Mouse (Mus musculus) forebrain, embryonic 14.5 days (tissue): Measurements from ENCODE around the gene Pheta2. TPM values are rescaled to one million over a fixed set of nuclear protein-coding genes. Genes with fewer than 3 reads are reported as not detected.

Experiments
- ATAC-seq: fragments of 200-750 bp; cut with Nextera tagmentation; 2 replicates; pipeline ENCODE4 v1.8.0; 2017; ENCODE audit warnings: mild to moderate bottlenecking, moderate library complexity
- DNase-seq: peaks from one replicate; pipeline ENCODE4 v3.0.0-alpha.2; 2015; ENCODE audit warnings: low spot score
- H3K27ac ChIP-seq: fragments of 300-500 bp; sonication (generic); 2 replicates; pipeline ENCODE4 v1.5.1; 2014; ENCODE audit warnings: low read depth, mild to moderate bottlenecking, control low read depth, low read length, moderate library complexity
- H3K27me3 ChIP-seq: fragments of 300-500 bp; sonication (generic); replicated peaks from 2 replicates; pipeline ENCODE4 v1.6.1; 2014; ENCODE audit warnings: low read length, control low read depth, mixed read lengths; ENCODE audit not compliant: control insufficient read depth, insufficient read depth
- H3K36me3 ChIP-seq: fragments of 300-500 bp; sonication (generic); 2 replicates; pipeline ENCODE4 v1.6.1; 2014; ENCODE audit warnings: low read length, control low read depth; ENCODE audit not compliant: control insufficient read depth, insufficient read depth
- H3K4me1 ChIP-seq: fragments of 300-500 bp; sonication (generic); 2 replicates; pipeline ENCODE4 v1.6.1; 2014; ENCODE audit warnings: antibody characterized with exemption, low read length, control low read depth; ENCODE audit not compliant: control insufficient read depth, insufficient read depth
- H3K4me2 ChIP-seq: fragments of 300-500 bp; sonication (generic); 2 replicates; pipeline ENCODE4 v1.6.1; 2014; ENCODE audit warnings: mild to moderate bottlenecking, control low read depth, low read length
- H3K4me3 ChIP-seq: fragments of 300-500 bp; sonication (generic); 2 replicates; pipeline ENCODE4 v1.5.1; 2014; ENCODE audit warnings: low read depth, low read length, control low read depth
- H3K9ac ChIP-seq: fragments of 300-500 bp; sonication (generic); 2 replicates; pipeline ENCODE4 v1.6.1; 2014; ENCODE audit warnings: mild to moderate bottlenecking, low read length, control low read depth, moderate library complexity
- H3K9me3 ChIP-seq: fragments of 300-500 bp; sonication (generic); replicated peaks from 2 replicates; pipeline ENCODE4 v1.6.1; 2016; ENCODE audit warnings: low read length, control low read depth, mixed read lengths; ENCODE audit not compliant: control insufficient read depth
- WGBS: fragments of 180-500 bp; shearing (Covaris S2); extraction: QIAGEN DNeasy Blood & Tissue Kit; methylation state at CpG from one replicate; pipeline ENCODE4 v1.1.7; 2014; 5-methylcytosine and 5-hydroxymethylcytosine counted together
- polyA plus RNA-seq: library from polyadenylated mRNA; unstranded; fragments of >200 nt; fragmentation: Nextera tagmentation; extraction: Ambion mirVana; gene quantifications from 2 replicates; pipeline ENCODE4 v1.2.1, GENCODE M21; 2014

The Pheta2 gene
- 0.63 and 0.80 TPM in 2 replicates for polyA plus RNA-seq

DNA sequence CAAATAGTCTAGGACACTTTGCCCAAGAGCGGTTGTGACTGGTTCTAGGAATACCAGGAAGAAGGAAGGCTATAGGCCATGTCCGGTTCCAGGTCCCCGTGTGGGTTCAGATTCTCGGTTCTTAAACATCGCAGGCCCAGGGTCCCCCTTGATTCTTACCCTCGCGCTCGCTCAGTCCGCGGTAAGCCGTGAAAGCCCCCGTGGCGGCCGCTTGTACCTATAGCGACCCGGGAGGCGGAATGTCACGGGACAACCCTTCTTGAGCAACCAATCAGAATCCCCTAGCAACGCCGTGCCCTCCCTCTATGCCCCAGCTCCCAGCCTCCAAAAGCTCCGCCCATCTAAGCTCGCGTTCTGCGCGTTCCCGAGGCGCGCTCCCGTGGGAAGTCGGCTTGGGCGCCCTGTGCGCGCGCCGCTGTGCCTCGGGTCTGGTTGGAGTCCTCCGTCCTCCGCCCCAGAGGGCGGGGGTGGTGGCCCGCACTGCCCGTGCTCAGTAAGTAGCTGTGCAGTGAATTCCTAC, at the start of gene Pheta2, which contains the start of the genes Naga and Smdt1:
Gene Pheta2 (plus strand): TSS at position 350 of the 520 bp plus-strand sequence.
Gene Naga (minus strand): TSS at position 333 of the 520 bp plus-strand sequence.
Gene Smdt1 (plus strand): TSS at position 367 of the 520 bp plus-strand sequence.
- H3K4me3 ChIP-seq: peak within 1 kb of the TSS; percentile 47
- peak; percentile 93 for ATAC-seq

DNA sequence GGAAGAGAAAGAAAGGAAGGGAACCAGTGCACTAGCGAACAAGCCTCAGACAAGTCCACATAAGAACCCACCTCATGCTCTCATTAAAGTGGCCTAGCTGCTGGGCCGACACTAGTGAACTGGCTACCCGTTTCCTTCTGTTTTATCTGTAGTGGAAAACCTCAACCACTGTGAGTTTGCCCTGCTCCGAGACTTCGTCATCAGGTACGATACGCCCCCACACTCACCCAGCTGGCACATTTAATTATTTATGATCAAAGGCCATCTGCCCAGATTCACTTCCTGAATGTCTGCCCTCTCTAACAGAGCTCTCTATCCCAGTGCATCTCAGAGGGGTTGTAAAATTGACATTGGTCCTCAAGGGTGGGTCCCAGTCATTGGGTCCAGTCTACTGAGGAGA, 48.5 kb upstream of the Pheta2 start:
- H3K36me3 ChIP-seq: peaks cover 73% of the 10 kb centered on the region

More for the DNA sequence above, at the start of gene Pheta2, which contains the start of the genes Naga and Smdt1:
- peak within 1 kb of the TSS; percentile 65 for H3K4me2 ChIP-seq
- peak within 1 kb of the TSS; percentile 70 for H3K9ac ChIP-seq
- 0 out of 2 replicates have a peak within 1 kb of the TSS, but pooled peaks have one; percentile 2 for H3K27ac ChIP-seq
- DNase-seq: peak; percentile 96
- H3K36me3 ChIP-seq: peaks cover 24% of the 10 kb centered on the region
- under 1% methylated on average over 41 of the region's 41 CpGs for WGBS
- no peaks in the 10 kb centered on the region for H3K9me3 ChIP-seq
- peaks cover 9% of the 10 kb centered on the region; the same call in 1 of the 2 replicates for H3K4me1 ChIP-seq
- H3K27me3 ChIP-seq: peaks cover 17% of the 10 kb centered on the region

DNA sequence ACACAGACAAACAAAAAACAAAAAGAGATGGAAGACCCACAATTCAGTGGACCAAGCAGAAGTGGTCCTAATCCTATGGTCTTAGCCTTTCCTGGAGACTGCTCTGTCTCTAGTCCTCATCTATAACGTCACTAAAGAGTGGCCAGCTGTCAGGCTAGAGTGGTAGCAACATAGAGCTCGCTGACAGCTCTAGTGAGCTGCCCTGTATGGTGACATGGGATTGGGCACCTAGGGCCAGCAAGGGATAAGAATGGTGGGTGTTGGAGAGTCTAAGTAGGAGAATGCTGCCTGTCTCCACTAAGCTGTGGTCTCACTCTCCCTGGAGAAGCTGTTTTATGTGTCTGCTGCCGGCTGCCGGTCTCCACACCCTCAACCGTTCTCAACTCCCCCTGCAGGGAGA, 45.9 kb upstream of the Pheta2 start:
- Histone ChIP-seq H3K9me3 (no peaks in the 10 kb centered on the region), H3K4me3 (no peak overlapping the region), H3K36me3 (peaks cover 47% of the 10 kb centered on the region), H3K9ac (no peak overlapping the region), H3K27me3 (no peaks in the 10 kb centered on the region), H3K4me1 (peaks cover 7% of the 10 kb centered on the region; the same call in 1 of the 2 replicates), H3K4me2 (peak overlapping the region; percentile 9; the same call in 1 of the 2 replicates), H3K27ac (peak overlapping the region; percentile 40; the same call in 1 of the 2 replicates)
- WGBS: 31% methylated on average over 5 of the region's 5 CpGs
- ATAC-seq (peak; percentile 27; the same call in 1 of the 2 replicates), DNase-seq (no peak)

More for the DNA sequence above, 48.5 kb upstream of the Pheta2 start:
- WGBS: 91% methylated on average over 7 of the region's 7 CpGs
- H3K4me3 ChIP-seq: no peak overlapping the region
- ATAC-seq (no peak), DNase-seq (no peak)
- H3K9me3 ChIP-seq: no peaks in the 10 kb centered on the region
- no peak overlapping the region for H3K9ac ChIP-seq
- no peaks in the 10 kb centered on the region for H3K27me3 ChIP-seq
- H3K27ac ChIP-seq: no peak overlapping the region
- H3K4me1 ChIP-seq: peaks cover 7% of the 10 kb centered on the region; the same call in 1 of the 2 replicates
- no peak overlapping the region for H3K4me2 ChIP-seq

- ATAC-seq (peak; percentile 76), DNase-seq (peak; percentile 70)
- peak overlapping the region; percentile 40 for H3K27ac ChIP-seq
- H3K36me3 ChIP-seq: peaks cover 43% of the 10 kb centered on the region
- H3K9me3 ChIP-seq: no peaks in the 10 kb centered on the region
- H3K4me3 ChIP-seq: no peak overlapping the region
- 11% methylated on average over 7 of the region's 7 CpGs for WGBS
- H3K4me2 ChIP-seq: peak overlapping the region; percentile 9; the same call in 1 of the 2 replicates
- no peak overlapping the region for H3K9ac ChIP-seq
- no peaks in the 10 kb centered on the region for H3K27me3 ChIP-seq
- peaks cover 7% of the 10 kb centered on the region; the same call in 1 of the 2 replicates for H3K4me1 ChIP-seq
Measured at GRCm38 (mm10) chr15:82293271-82293711, 45.5 kb upstream of the Pheta2 start.

DNA sequence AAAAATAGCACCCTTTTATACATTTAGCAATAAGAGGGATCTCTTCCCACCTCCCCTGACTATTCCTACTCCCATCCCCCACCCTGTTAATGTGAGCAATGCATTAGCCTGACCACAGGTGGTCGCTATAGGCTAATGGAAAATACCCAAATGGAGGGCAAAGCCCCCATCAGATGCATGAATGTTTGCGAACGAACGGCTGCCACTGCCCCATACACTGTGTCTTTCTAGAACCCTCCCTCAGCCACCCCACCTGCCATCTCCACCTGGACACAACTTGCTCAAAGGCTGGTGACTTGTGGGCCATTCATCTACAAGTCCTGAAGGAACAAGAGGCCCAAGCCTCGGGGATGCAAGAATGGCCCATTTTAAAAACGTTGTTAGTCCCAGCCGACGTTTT, 44.7 kb upstream of the Pheta2 start:
- H3K4me2 ChIP-seq: no peak overlapping the region
- peak; percentile 74 for DNase-seq
- H3K9ac ChIP-seq: no peak overlapping the region
- no peaks in the 10 kb centered on the region for H3K9me3 ChIP-seq
- H3K27ac ChIP-seq: peak overlapping the region; percentile 4; the same call in 1 of the 2 replicates
- H3K4me1 ChIP-seq: peaks cover 7% of the 10 kb centered on the region; the same call in 1 of the 2 replicates
- no peak overlapping the region for H3K4me3 ChIP-seq
- ATAC-seq: peak; percentile 61
- no peaks in the 10 kb centered on the region for H3K27me3 ChIP-seq
- 38% methylated on average over 8 of the region's 8 CpGs for WGBS
- peaks cover 35% of the 10 kb centered on the region for H3K36me3 ChIP-seq

- Histone ChIP-seq H3K27ac (no peak within 1 kb of the TSS), H3K27me3 (no peaks in the 10 kb centered on the region), H3K36me3 (no peaks in the 10 kb centered on the region), H3K4me3 (no peak within 1 kb of the TSS), H3K4me2 (no peak within 1 kb of the TSS), H3K9ac (no peak within 1 kb of the TSS), H3K4me1 (no peaks in the 10 kb centered on the region), H3K9me3 (no peaks in the 10 kb centered on the region)
- DNase-seq: no peak
- 68% methylated on average over 39 of the region's 39 CpGs for WGBS
- no peak for ATAC-seq
Measured at GRCm38 (mm10) chr15:82298764-82299561, 39.8 kb upstream of the Pheta2 start, which contains the start of gene Wbp2nl. Gene Wbp2nl, plus strand, starts transcription at chr15:82298954.

DNA sequence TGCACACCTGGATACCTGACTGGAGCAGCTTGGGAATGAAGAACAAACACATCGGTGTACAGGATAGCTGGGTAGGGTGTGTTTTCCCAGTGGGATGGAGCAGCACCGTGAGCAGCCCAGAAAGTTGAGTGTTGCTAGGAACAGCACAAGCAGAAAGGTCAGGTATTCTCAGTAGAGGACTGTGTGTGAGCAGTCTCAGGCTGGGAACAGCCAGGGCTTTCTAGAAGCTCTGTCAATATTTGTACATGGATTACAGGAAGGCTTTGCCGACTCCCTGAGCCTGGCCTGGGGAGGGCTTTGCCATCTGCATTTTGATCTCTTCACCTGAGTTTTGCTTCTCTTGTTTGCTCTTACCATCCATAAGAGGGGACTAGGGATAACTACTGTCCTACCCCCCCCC, 31.6 kb upstream of the Pheta2 start:
- ATAC-seq (no peak), DNase-seq (no peak)
- H3K27me3 ChIP-seq: no peaks in the 10 kb centered on the region
- H3K36me3 ChIP-seq: no peaks in the 10 kb centered on the region
- WGBS: 76% methylated on average over 3 of the region's 3 CpGs
- no peak overlapping the region for H3K4me2 ChIP-seq
- H3K4me1 ChIP-seq: no peaks in the 10 kb centered on the region
- H3K4me3 ChIP-seq: no peak overlapping the region
- H3K27ac ChIP-seq: no peak overlapping the region
- no peaks in the 10 kb centered on the region for H3K9me3 ChIP-seq
- H3K9ac ChIP-seq: no peak overlapping the region

GRCm38 (mm10) chr15:82308416-82308815, 30.3 kb upstream of the Pheta2 start:
- no peak for ATAC-seq

More at GRCm38 (mm10) chr15:82308416-82308815, 30.3 kb upstream of the Pheta2 start:
- H3K9ac ChIP-seq: no peak overlapping the region
- no peak overlapping the region for H3K4me2 ChIP-seq
- no peaks in the 10 kb centered on the region for H3K4me1 ChIP-seq
- no peaks in the 10 kb centered on the region for H3K9me3 ChIP-seq
- H3K27ac ChIP-seq: no peak overlapping the region
- no peaks in the 10 kb centered on the region for H3K27me3 ChIP-seq
- H3K4me3 ChIP-seq: no peak overlapping the region
- no peaks in the 10 kb centered on the region for H3K36me3 ChIP-seq
- no peak for DNase-seq
- 84% methylated on average over 3 of the region's 3 CpGs for WGBS
